Mouse (Mus musculus): ENCODE measurements at regions not wholly inside any gene's neighbourhood (a gene's known extent, or its start where the extent isn't known, plus 50 kb on each side); places are given as distances from the start of the nearest gene placed in this dataset.

DNA sequence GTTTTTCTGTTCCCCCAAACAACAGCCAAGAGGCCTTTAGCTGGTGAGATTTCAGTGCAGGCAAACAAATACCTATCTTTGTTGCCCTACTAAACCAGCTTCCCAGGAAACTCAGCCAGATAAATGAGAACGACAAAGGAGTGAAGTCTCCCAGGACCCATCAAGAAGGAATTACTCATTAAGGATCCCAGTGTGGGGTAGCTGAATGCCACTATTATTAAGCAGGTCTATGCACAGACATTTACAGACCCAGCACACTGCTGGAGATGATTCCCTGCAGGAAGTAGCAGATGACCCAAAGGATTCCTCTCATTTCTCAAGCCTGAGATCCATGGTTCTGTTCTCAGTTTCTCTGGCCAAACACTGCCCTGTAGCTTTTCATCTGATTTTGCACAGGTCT lies 105.6 kb upstream of the Npy start:
- 10% methylated on average over 1 of the region's 1 CpGs for WGBS
- ATAC-seq, result no peak
- H3K36me3 ChIP-seq (ENCODE audit: insufficient read depth, low read length), result no peaks in the 10 kb centered on the region

DNA sequence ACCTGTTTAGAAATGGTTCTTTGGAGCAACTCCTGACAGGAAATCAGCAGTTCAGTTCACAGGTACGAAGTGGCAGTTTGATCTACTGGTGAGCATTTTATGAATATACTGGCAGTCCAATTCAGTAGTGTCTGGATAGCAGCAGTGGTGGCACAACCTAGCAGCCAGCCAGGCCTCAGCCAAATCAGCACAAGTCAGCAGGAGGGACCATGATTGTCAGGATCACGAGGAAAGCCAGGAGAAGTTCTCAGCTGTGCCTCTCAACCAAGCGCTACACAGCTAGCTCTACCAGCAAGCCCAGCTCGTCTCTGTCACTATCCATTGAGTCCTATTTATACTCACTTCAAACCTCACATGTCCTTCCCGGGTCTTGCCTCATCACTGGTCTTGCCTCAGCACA lies 89.3 kb upstream of the Npy start:
- TF ChIP-seq CTCF (IDR thresholded peaks at IDR 0.05) (no peak), EP300 (IDR thresholded peaks at IDR 0.05) (no peak)
- 67% methylated on average over 5 of the region's 5 CpGs for WGBS
- no peak for ATAC-seq
- no peak overlapping the region for H3K4me3 ChIP-seq (ENCODE audit: low read depth, low read length)
- H3K27ac ChIP-seq (ENCODE audit: low read length), result no peak overlapping the region
- H3K27me3 ChIP-seq (replicated peaks; ENCODE audit: insufficient read depth, low read length), result no peaks in the 10 kb centered on the region
- H3K36me3 ChIP-seq (ENCODE audit: insufficient read depth, low read length), result no peaks in the 10 kb centered on the region
- no peak for DNase-seq (ENCODE audit: low spot score)
- no peaks in the 10 kb centered on the region for H3K9me3 ChIP-seq (ENCODE audit: low read length)
- H3K4me2 ChIP-seq (replicated peaks; ENCODE audit: low read depth, low read length), result no peak overlapping the region
- no peaks in the 10 kb centered on the region for H3K4me1 ChIP-seq (ENCODE audit: insufficient read depth, low read depth, low read length)
- no peak overlapping the region for H3K9ac ChIP-seq (replicated peaks; ENCODE audit: low read depth)

More for the DNA sequence above, 105.6 kb upstream of the Npy start:
- TF ChIP-seq CTCF (IDR thresholded peaks at IDR 0.05), result no peak
- no peak for TF ChIP-seq EP300 (IDR thresholded peaks at IDR 0.05)
- no peak overlapping the region for H3K27ac ChIP-seq (ENCODE audit: low read length)
- H3K9me3 ChIP-seq (ENCODE audit: low read length), result no peaks in the 10 kb centered on the region
- H3K27me3 ChIP-seq (replicated peaks; ENCODE audit: insufficient read depth, low read length), result no peaks in the 10 kb centered on the region
- no peak overlapping the region for H3K9ac ChIP-seq (replicated peaks; ENCODE audit: low read depth)
- H3K4me3 ChIP-seq (ENCODE audit: low read depth, low read length), result no peak overlapping the region
- DNase-seq (ENCODE audit: low spot score), result no peak
- H3K4me2 ChIP-seq (replicated peaks; ENCODE audit: low read depth, low read length), result no peak overlapping the region
- no peaks in the 10 kb centered on the region for H3K4me1 ChIP-seq (ENCODE audit: insufficient read depth, low read depth, low read length)

DNA sequence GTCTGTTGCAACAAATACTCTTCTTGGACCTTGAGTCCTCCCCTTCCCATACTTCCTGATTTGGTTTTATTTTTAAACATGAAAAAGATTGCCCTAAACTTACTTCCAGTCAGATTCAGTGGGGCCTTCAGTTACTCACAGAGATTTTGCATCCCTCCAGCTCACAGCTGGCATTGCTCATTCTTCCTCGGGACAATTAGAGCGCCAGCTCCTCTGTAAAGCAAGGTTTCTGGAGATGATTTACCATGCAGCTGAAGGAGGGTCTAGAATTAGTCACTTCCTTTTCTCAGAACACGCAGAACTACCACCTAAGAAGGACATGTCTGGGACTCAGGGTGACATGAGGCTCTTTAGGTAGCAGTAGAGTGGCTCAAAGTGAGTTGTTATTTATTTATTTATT lies 79.4 kb upstream of the Npy start:
- H3K4me2 ChIP-seq (replicated peaks; ENCODE audit: low read depth, low read length), result no peak overlapping the region
- no peak overlapping the region for H3K4me3 ChIP-seq (ENCODE audit: low read depth, low read length)
- no peaks in the 10 kb centered on the region for H3K36me3 ChIP-seq (ENCODE audit: insufficient read depth, low read length)
- no peaks in the 10 kb centered on the region for H3K9me3 ChIP-seq (ENCODE audit: low read length)
- 50% methylated on average over 3 of the region's 3 CpGs for WGBS
- TF ChIP-seq EP300 (IDR thresholded peaks at IDR 0.05) (no peak), CTCF (IDR thresholded peaks at IDR 0.05) (no peak)
- H3K27me3 ChIP-seq (replicated peaks; ENCODE audit: insufficient read depth, low read length), result no peaks in the 10 kb centered on the region
- no peak overlapping the region for H3K27ac ChIP-seq (ENCODE audit: low read length)
- H3K4me1 ChIP-seq (ENCODE audit: insufficient read depth, low read depth, low read length), result no peaks in the 10 kb centered on the region
- ATAC-seq (no peak), DNase-seq (ENCODE audit: low spot score) (no peak)
- H3K9ac ChIP-seq (replicated peaks; ENCODE audit: low read depth), result no peak overlapping the region

DNA sequence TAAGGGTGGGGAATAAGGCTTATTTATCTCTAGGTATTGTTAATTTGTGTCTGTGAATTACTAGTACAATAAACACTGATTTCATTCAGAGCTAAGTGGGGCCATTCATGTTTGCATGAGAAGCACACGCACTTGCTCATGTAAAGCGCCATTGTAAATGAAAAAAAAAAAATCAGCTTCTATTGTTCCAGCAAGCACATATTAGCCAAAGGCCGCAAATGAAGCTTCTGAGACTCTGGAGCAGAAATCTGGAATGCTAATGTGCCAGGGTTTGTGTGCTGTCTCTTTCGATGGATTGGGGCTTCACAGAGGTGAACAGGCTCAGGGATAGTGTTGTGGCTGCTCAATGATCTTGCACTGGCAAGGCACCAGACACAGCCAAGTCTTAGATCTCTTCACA lies 77.2 kb upstream of the Npy start:
- H3K4me2 ChIP-seq (replicated peaks; ENCODE audit: low read depth, low read length), result no peak overlapping the region
- H3K4me1 ChIP-seq (ENCODE audit: insufficient read depth, low read depth, low read length), result no peaks in the 10 kb centered on the region
- ATAC-seq, result no peak
- H3K9me3 ChIP-seq (ENCODE audit: low read length), result no peaks in the 10 kb centered on the region
- no peak for TF ChIP-seq EP300 (IDR thresholded peaks at IDR 0.05)
- no peak for TF ChIP-seq CTCF (IDR thresholded peaks at IDR 0.05)
- 79% methylated on average over 4 of the region's 4 CpGs for WGBS
- H3K27ac ChIP-seq (ENCODE audit: low read length), result no peak overlapping the region
- H3K27me3 ChIP-seq (replicated peaks; ENCODE audit: insufficient read depth, low read length), result no peaks in the 10 kb centered on the region
- H3K4me3 ChIP-seq (ENCODE audit: low read depth, low read length), result no peak overlapping the region
- DNase-seq (ENCODE audit: low spot score), result no peak
- no peak overlapping the region for H3K9ac ChIP-seq (replicated peaks; ENCODE audit: low read depth)
- no peaks in the 10 kb centered on the region for H3K36me3 ChIP-seq (ENCODE audit: insufficient read depth, low read length)

DNA sequence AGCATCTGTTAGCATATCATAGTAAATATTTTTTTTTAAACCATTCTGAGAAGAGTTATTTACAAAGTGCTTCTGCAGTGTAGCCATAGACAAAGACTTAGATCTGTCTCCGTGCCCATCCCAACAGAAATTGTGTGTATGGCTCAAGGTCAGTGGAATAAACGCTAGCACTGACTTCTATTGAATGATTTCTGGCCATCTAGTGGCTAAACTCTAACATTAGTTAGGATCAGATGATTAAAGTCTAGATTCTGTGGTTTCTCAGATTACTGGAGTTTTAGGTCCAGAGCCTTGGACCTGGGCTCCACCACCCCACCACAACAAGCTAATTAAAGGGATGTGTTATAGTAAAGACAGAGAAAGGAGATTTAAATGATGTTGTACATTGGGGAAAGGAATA lies 72.0 kb upstream of the Npy start:
- Histone ChIP-seq H3K36me3 (ENCODE audit: insufficient read depth, low read length) (no peaks in the 10 kb centered on the region), H3K9me3 (ENCODE audit: low read length) (no peaks in the 10 kb centered on the region), H3K4me3 (ENCODE audit: low read depth, low read length) (no peak overlapping the region), H3K4me2 (replicated peaks; ENCODE audit: low read depth, low read length) (no peak overlapping the region), H3K27ac (ENCODE audit: low read length) (no peak overlapping the region), H3K9ac (replicated peaks; ENCODE audit: low read depth) (no peak overlapping the region), H3K27me3 (replicated peaks; ENCODE audit: insufficient read depth, low read length) (no peaks in the 10 kb centered on the region), H3K4me1 (ENCODE audit: insufficient read depth, low read depth, low read length) (no peaks in the 10 kb centered on the region)
- no peak for ATAC-seq
- TF ChIP-seq EP300 (IDR thresholded peaks at IDR 0.05) (no peak), CTCF (IDR thresholded peaks at IDR 0.05) (peak; percentile 29; the same call in 1 of the 2 replicates)
- 53% methylated on average over 2 of the region's 2 CpGs for WGBS
- DNase-seq (ENCODE audit: low spot score), result no peak

DNA sequence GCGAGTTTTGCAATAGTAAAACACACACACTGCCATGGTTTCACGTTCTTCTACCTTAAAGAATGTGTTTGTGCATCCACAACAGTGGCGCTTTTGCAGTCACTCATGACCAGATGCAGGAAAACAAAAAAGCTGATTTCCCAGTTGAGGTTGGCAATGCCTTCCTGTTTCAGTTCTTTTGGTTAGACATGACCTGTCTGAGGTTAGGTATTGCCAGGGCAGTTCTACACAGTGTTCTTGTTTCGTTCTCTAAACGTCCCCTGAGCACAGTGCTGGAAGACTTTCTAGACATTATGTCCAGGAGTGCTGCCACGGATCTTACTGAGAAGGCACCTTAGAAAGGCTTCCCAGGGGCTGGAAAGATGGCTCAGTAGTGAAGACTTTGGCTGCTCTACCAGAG lies 62.9 kb upstream of the Npy start:
- H3K4me3 ChIP-seq (ENCODE audit: low read depth, low read length), result no peak overlapping the region
- H3K27me3 ChIP-seq (replicated peaks; ENCODE audit: insufficient read depth, low read length), result no peaks in the 10 kb centered on the region
- DNase-seq (ENCODE audit: low spot score) (no peak), ATAC-seq (no peak)
- H3K9me3 ChIP-seq (ENCODE audit: low read length), result no peaks in the 10 kb centered on the region
- no peak overlapping the region for H3K27ac ChIP-seq (ENCODE audit: low read length)
- WGBS, result 87% methylated on average over 6 of the region's 6 CpGs
- H3K4me2 ChIP-seq (replicated peaks; ENCODE audit: low read depth, low read length), result no peak overlapping the region
- no peak overlapping the region for H3K9ac ChIP-seq (replicated peaks; ENCODE audit: low read depth)
- TF ChIP-seq CTCF (IDR thresholded peaks at IDR 0.05), result no peak
- no peak for TF ChIP-seq EP300 (IDR thresholded peaks at IDR 0.05)
- no peaks in the 10 kb centered on the region for H3K4me1 ChIP-seq (ENCODE audit: insufficient read depth, low read depth, low read length)
- no peaks in the 10 kb centered on the region for H3K36me3 ChIP-seq (ENCODE audit: insufficient read depth, low read length)

DNA sequence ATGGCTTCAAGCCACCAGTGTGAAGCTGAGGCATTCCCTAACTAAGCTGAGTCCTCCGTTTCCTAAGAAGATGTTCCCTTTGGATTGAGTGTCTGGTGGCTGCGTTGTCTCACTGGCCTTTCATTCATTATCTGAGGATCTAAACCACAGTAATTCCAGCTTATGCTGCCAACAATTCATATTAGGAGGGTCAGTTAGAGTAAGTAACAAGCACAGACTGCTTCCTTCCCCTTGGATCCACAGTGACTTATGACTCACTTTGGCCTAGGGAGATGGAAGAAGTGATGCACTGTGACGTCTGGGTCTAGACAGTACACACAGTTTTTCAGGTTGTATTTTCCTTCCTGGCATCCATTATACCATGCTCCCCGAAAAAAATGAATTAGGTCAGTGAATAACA lies 57.8 kb upstream of the Npy start:
- 66% methylated on average over 4 of the region's 4 CpGs for WGBS
- DNase-seq (ENCODE audit: low spot score) (no peak), ATAC-seq (no peak)
- Histone ChIP-seq H3K9ac (replicated peaks; ENCODE audit: low read depth) (no peak overlapping the region), H3K27ac (ENCODE audit: low read length) (no peak overlapping the region), H3K4me3 (ENCODE audit: low read depth, low read length) (no peak overlapping the region), H3K27me3 (replicated peaks; ENCODE audit: insufficient read depth, low read length) (no peaks in the 10 kb centered on the region), H3K9me3 (ENCODE audit: low read length) (no peaks in the 10 kb centered on the region), H3K36me3 (ENCODE audit: insufficient read depth, low read length) (no peaks in the 10 kb centered on the region), H3K4me2 (replicated peaks; ENCODE audit: low read depth, low read length) (no peak overlapping the region), H3K4me1 (ENCODE audit: insufficient read depth, low read depth, low read length) (no peaks in the 10 kb centered on the region)
- TF ChIP-seq CTCF (IDR thresholded peaks at IDR 0.05) (no peak), EP300 (IDR thresholded peaks at IDR 0.05) (no peak)

All from lung, postnatal 0 days (tissue).